Mouse (Mus musculus) lung, embryonic 16.5 days (tissue): ENCODE results near the gene Zfp365. TPM values are rescaled to one million over a fixed set of nuclear protein-coding genes. Genes with fewer than 3 reads are reported as not detected.

Experiments
- ATAC-seq: fragments of 200-750 bp; cut with Nextera tagmentation; 2 replicates; pipeline ENCODE4 v1.8.0; 2017; ENCODE audit warnings: low read depth, mild to moderate bottlenecking, moderate library complexity
- H3K27ac ChIP-seq: fragments of 300-500 bp; sonication (generic); 2 replicates; pipeline ENCODE4 v1.5.1; 2014; ENCODE audit warnings: mild to moderate bottlenecking, control low read depth, low read length
- H3K27me3 ChIP-seq: fragments of 300-500 bp; sonication (generic); 2 replicates; pipeline ENCODE4 v1.6.1; 2014; ENCODE audit warnings: low read depth, low read length, mixed read lengths; ENCODE audit not compliant: control insufficient read depth, insufficient read depth
- H3K36me3 ChIP-seq: fragments of 300-500 bp; sonication (generic); 2 replicates; pipeline ENCODE4 v1.6.1; 2014; ENCODE audit warnings: low read length; ENCODE audit not compliant: control insufficient read depth, insufficient read depth
- H3K4me1 ChIP-seq: fragments of 300-500 bp; sonication (generic); replicated peaks from 2 replicates; pipeline ENCODE4 v1.6.1; 2014; ENCODE audit warnings: low read length, mixed read lengths; ENCODE audit not compliant: control insufficient read depth, insufficient read depth
- H3K4me2 ChIP-seq: fragments of 300-500 bp; sonication (generic); 2 replicates; pipeline ENCODE4 v1.6.1; 2014; ENCODE audit warnings: low read depth, low read length, control low read depth
- H3K4me3 ChIP-seq: fragments of 300-500 bp; sonication (generic); 2 replicates; pipeline ENCODE4 v1.5.1; 2014; ENCODE audit warnings: mild to moderate bottlenecking, low read length, control low read depth
- H3K9ac ChIP-seq: fragments of 300-500 bp; sonication (generic); 2 replicates; pipeline ENCODE4 v1.6.1; 2014; ENCODE audit warnings: low read length, control low read depth
- H3K9me3 ChIP-seq: fragments of 300-500 bp; sonication (generic); 2 replicates; pipeline ENCODE4 v1.6.1; 2016; ENCODE audit warnings: low read length; ENCODE audit not compliant: control insufficient read depth
- WGBS: fragments of 180-500 bp; shearing (Covaris S2); extraction: QIAGEN DNeasy Blood & Tissue Kit; methylation state at CpG from one replicate; pipeline ENCODE4 v1.1.7; 2014; 5-methylcytosine and 5-hydroxymethylcytosine counted together
- polyA plus RNA-seq: library from polyadenylated mRNA; unstranded; fragments of >200 nt; fragmentation: Nextera tagmentation; extraction: Ambion mirVana; gene quantifications from 2 replicates; pipeline ENCODE4 v1.2.1, GENCODE M21; 2015

Zfp365 gene
- 0.83 and 0.98 TPM in 2 replicates for polyA plus RNA-seq

DNA sequence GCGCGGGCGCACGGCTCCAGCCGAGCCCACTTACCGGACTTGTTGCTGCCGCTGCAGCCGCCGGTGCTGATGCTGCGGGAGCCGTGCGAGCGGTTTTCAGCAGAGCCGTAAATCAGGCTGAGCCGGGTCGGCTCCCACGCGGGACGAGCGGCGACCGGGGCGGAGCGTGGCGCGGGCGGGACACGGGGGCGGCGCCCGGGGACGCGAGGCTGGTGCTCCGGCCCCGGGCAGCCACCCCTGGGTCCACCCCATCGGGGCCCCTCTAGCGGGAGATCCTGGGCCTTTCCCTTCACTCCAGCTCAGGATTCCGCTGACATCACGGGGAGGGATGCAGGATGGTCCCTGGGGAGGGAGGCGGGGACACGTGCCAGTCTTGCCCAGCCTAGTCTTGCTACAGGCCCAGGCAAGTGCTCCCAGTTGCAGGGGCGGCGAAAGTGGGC lies at the start of gene Zfp365:
Gene Zfp365 (minus strand): TSS at position 326 of the 440 bp plus-strand sequence.
- peak within 1 kb of the TSS; percentile 64 for H3K4me3 ChIP-seq
- peaks cover 4% of the 10 kb centered on the region; the same call in 1 of the 2 replicates for H3K9me3 ChIP-seq
- H3K36me3 ChIP-seq: no peaks in the 10 kb centered on the region
- H3K9ac ChIP-seq: peak within 1 kb of the TSS; percentile 66
- under 1% methylated on average over 38 of the region's 43 CpGs for WGBS
- peak within 1 kb of the TSS; percentile 97 for H3K4me2 ChIP-seq
- no peak within 1 kb of the TSS for H3K27ac ChIP-seq
- peak; percentile 90 for ATAC-seq
- H3K27me3 ChIP-seq: peaks cover 2% of the 10 kb centered on the region
- H3K4me1 ChIP-seq: peaks cover 9% of the 10 kb centered on the region

DNA sequence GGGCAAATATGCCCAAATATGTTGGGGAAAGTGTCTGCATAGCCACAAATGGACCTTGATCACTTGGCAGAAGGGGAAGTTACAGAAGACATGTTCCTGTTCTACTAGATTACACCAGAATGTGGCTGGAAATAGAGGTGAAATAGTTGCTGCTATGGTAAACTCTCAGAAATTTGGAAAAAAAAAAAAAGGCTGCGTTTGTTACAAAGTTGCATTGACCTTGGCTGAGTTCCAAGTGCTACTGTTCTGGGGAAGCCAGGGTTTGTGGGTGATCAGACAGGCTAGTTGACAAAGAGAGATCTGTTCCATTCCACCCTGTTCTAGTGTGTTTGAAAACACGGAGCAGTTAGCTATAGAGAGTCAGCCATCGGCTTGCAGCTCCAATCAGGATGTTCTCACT lies 47.5 kb upstream of the Zfp365 start:
- no peaks in the 10 kb centered on the region for H3K36me3 ChIP-seq
- H3K9ac ChIP-seq: no peak overlapping the region
- no peak overlapping the region for H3K4me3 ChIP-seq
- no peaks in the 10 kb centered on the region for H3K9me3 ChIP-seq
- no peak overlapping the region for H3K4me2 ChIP-seq
- 0 out of 2 replicates have a peak, but pooled peaks have one; percentile 49 for ATAC-seq
- no peaks in the 10 kb centered on the region for H3K27me3 ChIP-seq
- peaks cover 4% of the 10 kb centered on the region for H3K4me1 ChIP-seq
- peak overlapping the region; percentile 27; the same call in 1 of the 2 replicates for H3K27ac ChIP-seq
- 33% methylated on average over 3 of the region's 3 CpGs for WGBS

DNA sequence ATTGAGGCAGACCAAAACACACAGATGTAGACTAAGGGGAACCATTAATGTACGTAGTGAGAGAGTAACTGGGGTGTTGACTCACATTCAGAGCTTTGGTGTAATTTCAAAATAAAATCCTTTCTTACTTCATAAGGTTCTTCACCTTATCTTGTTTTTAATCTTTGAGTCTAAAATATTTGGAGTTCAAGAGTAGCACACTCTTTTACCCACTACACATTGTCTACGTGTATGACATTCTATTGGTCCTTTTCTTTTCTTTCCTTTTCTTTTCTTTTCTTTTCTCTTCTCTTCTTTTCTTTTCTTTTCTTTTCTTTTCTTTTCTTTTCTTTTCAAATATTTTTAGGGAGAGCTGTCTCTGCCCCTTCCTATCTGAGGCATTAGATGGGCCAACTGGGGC lies 43.5 kb upstream of the Zfp365 start:
- Histone ChIP-seq H3K27me3 (no peaks in the 10 kb centered on the region), H3K27ac (no peak overlapping the region), H3K4me1 (peaks cover 4% of the 10 kb centered on the region; the same call in 1 of the 2 replicates), H3K9ac (no peak overlapping the region), H3K9me3 (no peaks in the 10 kb centered on the region), H3K36me3 (no peaks in the 10 kb centered on the region), H3K4me2 (no peak overlapping the region), H3K4me3 (no peak overlapping the region)
- WGBS: 79% methylated on average over 2 of the region's 2 CpGs
- ATAC-seq: no peak

DNA sequence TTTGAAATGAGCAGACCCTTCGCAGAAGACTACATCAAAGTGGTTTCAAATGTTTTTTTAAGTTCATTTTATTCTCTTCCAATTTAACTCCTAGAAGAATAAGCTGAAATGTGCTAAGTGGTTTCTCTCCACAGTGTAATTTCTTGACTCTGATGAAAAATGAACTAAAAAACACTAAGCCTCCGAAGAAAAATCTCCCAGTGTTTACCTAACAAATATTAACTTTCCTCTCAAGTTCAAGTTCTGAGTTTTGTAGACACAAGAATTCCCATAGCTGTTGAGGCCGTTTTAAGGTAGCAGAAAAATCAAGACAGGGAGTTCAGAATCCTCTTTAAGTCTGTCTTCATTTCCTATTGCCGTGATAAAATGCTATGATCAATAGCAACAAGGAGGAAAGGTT lies 39.2 kb upstream of the Zfp365 start:
- H3K36me3 ChIP-seq: no peaks in the 10 kb centered on the region
- H3K4me2 ChIP-seq: 0 out of 2 replicates have a peak overlapping the region, but pooled peaks have one; percentile 4
- H3K4me1 ChIP-seq: no peaks in the 10 kb centered on the region
- ATAC-seq: 0 out of 2 replicates have a peak, but pooled peaks have one; percentile 59
- WGBS: 39% methylated on average over 4 of the region's 4 CpGs
- no peaks in the 10 kb centered on the region for H3K27me3 ChIP-seq
- H3K9ac ChIP-seq: no peak overlapping the region
- no peaks in the 10 kb centered on the region for H3K9me3 ChIP-seq
- peak overlapping the region; percentile 3; the same call in 1 of the 2 replicates for H3K27ac ChIP-seq
- H3K4me3 ChIP-seq: no peak overlapping the region

DNA sequence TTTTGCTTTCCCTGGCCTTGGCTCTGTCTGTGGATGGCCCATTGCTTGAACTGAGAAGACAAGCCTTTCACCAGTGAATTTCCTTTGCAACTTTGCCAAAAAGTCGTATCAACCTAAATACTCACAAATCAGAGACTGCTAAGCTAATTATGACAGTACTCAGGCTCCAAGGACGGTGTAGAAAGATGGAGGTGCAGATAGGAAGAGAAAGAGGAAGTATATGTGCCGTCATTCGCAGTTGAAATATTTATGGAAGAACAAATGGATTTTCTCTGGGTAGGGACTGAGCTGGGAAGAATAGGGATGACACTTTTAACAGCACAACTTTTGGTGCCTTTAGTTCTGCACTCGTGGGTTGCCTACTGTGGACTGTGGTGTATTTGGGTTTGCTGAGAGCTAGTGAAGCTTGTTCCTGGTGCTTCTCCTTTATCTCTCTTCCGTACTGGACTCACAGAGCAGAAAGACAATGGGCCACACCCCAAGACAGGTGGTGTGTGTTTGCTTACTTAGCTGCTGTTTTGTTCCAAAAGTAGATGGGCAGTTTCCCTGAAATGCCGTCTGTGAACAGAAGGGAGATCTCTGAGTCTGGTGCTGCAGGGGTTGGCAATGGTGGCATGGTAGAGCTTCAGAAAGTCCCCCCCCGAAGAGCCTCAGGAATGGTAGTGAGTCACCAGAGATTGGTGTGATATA lies 37.7 kb upstream of the Zfp365 start:
- Histone ChIP-seq H3K4me3 (no peak overlapping the region), H3K4me2 (no peak overlapping the region), H3K9me3 (no peaks in the 10 kb centered on the region), H3K4me1 (no peaks in the 10 kb centered on the region), H3K36me3 (no peaks in the 10 kb centered on the region), H3K9ac (no peak overlapping the region), H3K27me3 (no peaks in the 10 kb centered on the region), H3K27ac (no peak overlapping the region)
- 49% methylated on average over 8 of the region's 8 CpGs for WGBS
- ATAC-seq: no peak

DNA sequence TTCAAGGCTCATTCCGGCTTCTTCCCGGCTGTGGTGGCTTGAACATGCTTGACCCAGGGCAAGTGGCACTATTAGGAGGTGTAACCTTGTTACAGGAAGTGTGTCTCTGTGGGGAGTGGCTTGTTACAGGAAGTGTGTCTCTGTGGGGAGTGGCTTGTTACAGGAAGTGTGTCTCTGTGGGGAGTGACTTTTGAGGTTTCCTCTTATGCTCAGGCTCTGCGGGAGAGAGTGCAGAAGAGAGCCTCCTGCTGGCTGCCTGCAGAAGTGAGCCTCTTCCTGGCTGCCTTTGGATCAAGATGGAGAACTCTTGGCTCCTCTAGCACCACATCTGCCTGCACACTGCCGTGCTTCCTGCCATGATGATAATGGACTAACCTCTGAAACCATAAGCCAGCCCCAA lies 31.1 kb upstream of the Zfp365 start:
- no peak overlapping the region for H3K4me2 ChIP-seq
- no peak overlapping the region for H3K27ac ChIP-seq
- no peak overlapping the region for H3K4me3 ChIP-seq
- no peaks in the 10 kb centered on the region for H3K4me1 ChIP-seq
- H3K9me3 ChIP-seq: no peaks in the 10 kb centered on the region
- 73% methylated on average over 4 of the region's 4 CpGs for WGBS
- no peaks in the 10 kb centered on the region for H3K27me3 ChIP-seq
- no peaks in the 10 kb centered on the region for H3K36me3 ChIP-seq
- no peak overlapping the region for H3K9ac ChIP-seq
- ATAC-seq: no peak

DNA sequence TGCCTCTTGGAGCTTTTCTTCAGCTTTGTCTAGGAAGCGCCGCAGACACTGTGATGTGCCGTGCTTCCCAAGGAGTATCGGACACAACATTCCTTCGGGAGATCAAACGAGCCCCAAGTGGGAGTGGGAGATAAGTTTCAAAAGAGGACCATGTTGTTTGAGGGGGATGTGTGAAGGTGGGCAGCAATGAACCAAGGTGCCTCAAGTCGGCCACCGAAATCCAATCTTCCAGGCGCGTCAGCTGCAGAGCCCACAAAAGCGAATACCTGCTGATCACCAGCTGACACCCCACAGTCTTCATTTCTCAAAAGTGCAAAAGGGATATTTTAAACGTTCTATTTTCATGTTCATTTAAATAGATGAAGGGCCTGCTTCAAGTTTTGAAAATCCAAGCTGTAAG lies 27.1 kb upstream of the Zfp365 start:
- no peak for ATAC-seq
- 59% methylated on average over 12 of the region's 12 CpGs for WGBS
- no peaks in the 10 kb centered on the region for H3K36me3 ChIP-seq

DNA sequence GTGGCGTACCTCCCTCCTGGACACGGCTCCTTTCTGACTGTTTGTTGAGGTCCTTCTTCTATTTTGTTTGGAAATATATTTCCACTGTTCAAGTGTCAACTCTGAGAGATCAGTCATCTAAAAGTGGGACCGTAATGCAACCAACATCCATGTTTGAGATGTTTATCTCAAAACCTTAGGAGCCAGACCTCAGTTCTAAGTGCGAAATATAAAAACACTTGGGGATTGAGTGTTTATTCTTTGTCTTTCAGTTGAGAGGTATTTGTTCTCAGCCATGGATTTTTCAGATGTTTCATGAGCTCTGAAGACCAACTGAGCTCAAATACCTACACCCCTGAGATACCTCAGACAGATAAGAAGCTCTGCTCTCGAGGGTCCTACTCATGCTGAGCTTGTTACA lies 25.3 kb upstream of the Zfp365 start:
- ATAC-seq: no peak
- Histone ChIP-seq H3K9ac (no peak overlapping the region), H3K27ac (no peak overlapping the region), H3K27me3 (no peaks in the 10 kb centered on the region), H3K36me3 (no peaks in the 10 kb centered on the region), H3K4me1 (peaks cover 4% of the 10 kb centered on the region; the same call in 1 of the 2 replicates), H3K9me3 (no peaks in the 10 kb centered on the region), H3K4me2 (no peak overlapping the region), H3K4me3 (no peak overlapping the region)
- 67% methylated on average over 5 of the region's 5 CpGs for WGBS

More for the DNA sequence above, 27.1 kb upstream of the Zfp365 start:
- no peak overlapping the region for H3K4me3 ChIP-seq
- H3K27me3 ChIP-seq: no peaks in the 10 kb centered on the region
- no peak overlapping the region for H3K9ac ChIP-seq
- H3K4me2 ChIP-seq: no peak overlapping the region
- H3K4me1 ChIP-seq: peaks cover 4% of the 10 kb centered on the region; the same call in 1 of the 2 replicates
- no peaks in the 10 kb centered on the region for H3K9me3 ChIP-seq
- no peak overlapping the region for H3K27ac ChIP-seq

DNA sequence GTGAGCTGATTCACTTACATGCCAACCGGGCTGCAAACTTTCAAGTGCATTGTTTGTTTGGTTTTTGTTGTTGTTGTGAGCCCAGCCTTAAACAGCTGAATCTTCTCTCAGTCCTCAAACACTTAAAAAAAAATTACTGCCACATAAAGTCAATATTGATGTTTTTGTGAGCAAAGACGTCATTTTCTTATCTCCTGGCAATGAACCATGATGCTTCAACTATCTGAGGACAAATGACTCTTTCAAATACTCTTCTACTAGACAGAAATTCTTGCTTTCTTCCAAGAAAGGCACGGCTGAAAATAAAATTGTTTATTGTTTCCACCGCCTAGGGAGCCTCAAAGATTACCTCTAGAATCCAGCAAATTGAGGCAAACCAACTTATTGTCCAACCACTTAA lies 24.5 kb upstream of the Zfp365 start:
- H3K27me3 ChIP-seq: no peaks in the 10 kb centered on the region
- H3K27ac ChIP-seq: no peak overlapping the region
- H3K4me1 ChIP-seq: peaks cover 4% of the 10 kb centered on the region; the same call in 1 of the 2 replicates
- H3K4me2 ChIP-seq: no peak overlapping the region
- no peak overlapping the region for H3K4me3 ChIP-seq
- WGBS: 39% methylated on average over 4 of the region's 4 CpGs
- H3K9me3 ChIP-seq: no peaks in the 10 kb centered on the region
- H3K9ac ChIP-seq: no peak overlapping the region
- H3K36me3 ChIP-seq: no peaks in the 10 kb centered on the region
- ATAC-seq: no peak
